Mouse (Mus musculus) testis, adult 2 months (tissue): ENCODE results near the gene Snx30. TPM values are rescaled to one million over a fixed set of nuclear protein-coding genes. Genes with fewer than 3 reads are reported as not detected.

Experiments
- H3K27ac ChIP-seq: fragments of 200-500 bp; 2 replicates; pipeline ENCODE4 v1.5.1; 2012; ENCODE audit warnings: low read depth, low read length; ENCODE audit not compliant: control insufficient read depth, insufficient read depth
- H3K27me3 ChIP-seq: fragments of 200-500 bp; 2 replicates; pipeline ENCODE4 v1.6.1; 2012; ENCODE audit warnings: mild to moderate bottlenecking, low read length, moderate library complexity; ENCODE audit not compliant: control insufficient read depth, insufficient read depth
- H3K36me3 ChIP-seq: fragments of 200-500 bp; 2 replicates; pipeline ENCODE4 v1.6.1; 2012; ENCODE audit warnings: mild to moderate bottlenecking, low read length; ENCODE audit not compliant: control insufficient read depth, insufficient read depth
- H3K4me1 ChIP-seq: fragments of 200-500 bp; 2 replicates; pipeline ENCODE4 v1.6.1; 2012; ENCODE audit warnings: low read length; ENCODE audit not compliant: control insufficient read depth, insufficient read depth
- H3K4me3 ChIP-seq: fragments of 200-500 bp; 2 replicates; pipeline ENCODE4 v1.5.1; 2012; ENCODE audit warnings: low read depth, mild to moderate bottlenecking, low read length, moderate library complexity, mixed read lengths; ENCODE audit not compliant: control insufficient read depth
- CTCF ChIP-seq: fragments of 200-500 bp; IDR thresholded peaks from 2 replicates; pipeline ENCODE4 v1.5.1; 2012; ENCODE audit warnings: low read depth, mild to moderate bottlenecking, inconsistent platforms, low read length, moderate library complexity; ENCODE audit not compliant: control insufficient read depth, insufficient read depth, insufficient replicate concordance
- POLR2A ChIP-seq: fragments of 200-500 bp; IDR thresholded peaks from 2 replicates; pipeline ENCODE4 v1.6.1; 2012; ENCODE audit warnings: low read depth, mild to moderate bottlenecking, inconsistent platforms, low read length, moderate library complexity; ENCODE audit not compliant: control insufficient read depth
- polyA plus RNA-seq: library from polyadenylated mRNA; depleted of rRNA; stranded (reverse); fragments of >200 nt; gene quantifications from 2 replicates; pipeline ENCODE4 v1.2.3, GENCODE M21; 2012

The Snx30 gene
- polyA plus RNA-seq, 1 experiment = 0.57 TPM

GRCm38 (mm10) chr4:59880725-59881124 lies 75.1 kb downstream of the Snx30 start:
- H3K27ac ChIP-seq = no peak overlapping the region
- TF ChIP-seq CTCF = no peak
- no peak for TF ChIP-seq POLR2A
- no peaks in the 10 kb centered on the region for H3K4me1 ChIP-seq
- no peaks in the 10 kb centered on the region for H3K27me3 ChIP-seq
- no peak overlapping the region for H3K4me3 ChIP-seq
- H3K36me3 ChIP-seq = no peaks in the 10 kb centered on the region

- no peaks in the 10 kb centered on the region for H3K4me1 ChIP-seq
- TF ChIP-seq CTCF (no peak), POLR2A (no peak)
- H3K27me3 ChIP-seq = no peaks in the 10 kb centered on the region
- no peaks in the 10 kb centered on the region for H3K36me3 ChIP-seq
- no peak overlapping the region for H3K4me3 ChIP-seq
- no peak overlapping the region for H3K27ac ChIP-seq
Observed at GRCm38 (mm10) chr4:59881210-59881609, 75.6 kb downstream of the Snx30 start.

GRCm38 (mm10) chr4:59884136-59884696 lies 78.6 kb downstream of the Snx30 start:
- Histone ChIP-seq H3K36me3 (no peaks in the 10 kb centered on the region), H3K4me3 (no peak overlapping the region), H3K27me3 (no peaks in the 10 kb centered on the region), H3K27ac (no peak overlapping the region), H3K4me1 (no peaks in the 10 kb centered on the region)
- TF ChIP-seq CTCF = no peak
- TF ChIP-seq POLR2A = no peak

GRCm38 (mm10) chr4:59886281-59886680 lies 80.6 kb downstream of the Snx30 start:
- H3K4me1 ChIP-seq = no peaks in the 10 kb centered on the region
- H3K4me3 ChIP-seq = no peak overlapping the region
- H3K27me3 ChIP-seq = no peaks in the 10 kb centered on the region
- TF ChIP-seq POLR2A (no peak), CTCF (no peak)
- no peaks in the 10 kb centered on the region for H3K36me3 ChIP-seq
- no peak overlapping the region for H3K27ac ChIP-seq

- Histone ChIP-seq H3K27ac (no peak overlapping the region), H3K4me3 (no peak overlapping the region), H3K27me3 (no peaks in the 10 kb centered on the region), H3K36me3 (no peaks in the 10 kb centered on the region), H3K4me1 (no peaks in the 10 kb centered on the region)
- TF ChIP-seq POLR2A (no peak), CTCF (no peak)
Observed at GRCm38 (mm10) chr4:59887011-59887410, 81.4 kb downstream of the Snx30 start.

GRCm38 (mm10) chr4:59888014-59888413 lies 82.4 kb downstream of the Snx30 start:
- Histone ChIP-seq H3K36me3 (no peaks in the 10 kb centered on the region), H3K4me3 (no peak overlapping the region), H3K27ac (no peak overlapping the region), H3K4me1 (no peaks in the 10 kb centered on the region), H3K27me3 (no peaks in the 10 kb centered on the region)
- TF ChIP-seq POLR2A = no peak
- no peak for TF ChIP-seq CTCF

- Histone ChIP-seq H3K36me3 (no peaks in the 10 kb centered on the region), H3K27ac (no peak overlapping the region)
Observed at GRCm38 (mm10) chr4:59890086-59890600, 84.5 kb downstream of the Snx30 start.

GRCm38 (mm10) chr4:59891723-59892416 lies 86.2 kb downstream of the Snx30 start:
- no peaks in the 10 kb centered on the region for H3K4me1 ChIP-seq
- no peak overlapping the region for H3K4me3 ChIP-seq
- H3K36me3 ChIP-seq = no peaks in the 10 kb centered on the region
- TF ChIP-seq CTCF = no peak
- no peaks in the 10 kb centered on the region for H3K27me3 ChIP-seq
- no peak overlapping the region for H3K27ac ChIP-seq

More at GRCm38 (mm10) chr4:59890086-59890600, 84.5 kb downstream of the Snx30 start:
- Histone ChIP-seq H3K4me3 (no peak overlapping the region), H3K4me1 (no peaks in the 10 kb centered on the region), H3K27me3 (no peaks in the 10 kb centered on the region)
- no peak for TF ChIP-seq CTCF
- no peak for TF ChIP-seq POLR2A
